Mouse (Mus musculus) ovary, postnatal 10 days (tissue): ENCODE data around the gene Armc2.

Experiments
- DNase-seq: peaks from one replicate; pipeline ENCODE4 v3.0.0; 2022; ENCODE audit warnings: low spot score

The Armc2 gene

DNA sequence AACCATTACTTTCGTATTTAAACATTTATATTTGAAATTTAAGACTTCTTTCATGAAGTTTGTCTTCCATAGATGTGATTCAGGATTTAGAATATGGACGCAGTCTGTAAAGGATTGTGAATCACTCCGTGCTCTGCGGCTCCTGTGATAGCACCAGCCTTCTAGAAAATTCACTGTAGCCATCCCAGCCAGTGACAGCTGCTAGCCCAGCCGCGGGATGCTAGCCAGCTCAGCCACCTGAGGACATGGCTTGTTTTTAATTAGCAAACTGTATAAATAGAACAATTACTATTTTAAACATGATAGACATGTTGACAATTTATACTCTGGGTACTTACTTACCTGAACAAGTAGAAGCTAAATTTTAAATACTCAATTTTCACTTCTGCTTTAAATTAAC, 116.4 kb downstream of the Armc2 start:
- no peak for DNase-seq

GRCm38 (mm10) chr10:41901456-41901855, 116.8 kb downstream of the Armc2 start:
- no peak for DNase-seq

GRCm38 (mm10) chr10:41896865-41897264, 121.4 kb downstream of the Armc2 start:
- no peak for DNase-seq

- no peak for DNase-seq
Observed at GRCm38 (mm10) chr10:41896425-41896824, 121.8 kb downstream of the Armc2 start.

- DNase-seq = no peak
Observed at GRCm38 (mm10) chr10:41893433-41894411, 124.5 kb downstream of the Armc2 start.

GRCm38 (mm10) chr10:41891312-41891711, 126.9 kb downstream of the Armc2 start:
- no peak for DNase-seq

- DNase-seq = no peak
Observed at GRCm38 (mm10) chr10:41890537-41890936, 127.7 kb downstream of the Armc2 start.

- no peak for DNase-seq
Observed at GRCm38 (mm10) chr10:41889566-41889965, 128.7 kb downstream of the Armc2 start.

DNA sequence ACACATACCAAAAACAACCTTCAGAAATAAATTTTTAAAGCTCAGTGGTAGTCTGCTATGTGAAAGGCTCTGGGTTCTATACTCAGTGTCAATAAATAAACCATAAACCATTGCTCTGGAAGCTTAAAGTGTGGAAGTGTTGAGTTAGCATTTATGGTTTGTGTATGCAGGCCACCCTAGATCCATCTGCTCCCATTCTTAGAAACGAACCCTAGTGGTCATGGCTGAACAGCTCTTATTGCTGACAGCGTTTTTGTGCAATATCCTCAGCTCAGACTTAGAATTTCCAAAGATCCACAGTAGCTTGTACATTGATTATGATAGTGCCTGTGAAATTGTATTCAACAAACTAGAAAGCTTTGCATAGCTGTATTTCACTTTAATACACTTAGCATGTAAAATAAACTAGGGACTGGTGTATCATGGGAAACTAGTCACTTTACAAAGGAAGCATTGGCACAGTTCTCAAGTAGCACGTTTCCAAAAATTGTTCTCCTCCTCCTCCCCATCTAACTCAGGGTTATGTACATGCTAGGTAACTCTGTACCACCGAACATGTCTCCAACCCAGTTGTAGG, 129.8 kb downstream of the Armc2 start:
- DNase-seq = no peak

GRCm38 (mm10) chr10:41887080-41887821, 131.0 kb downstream of the Armc2 start:
- peak; percentile 90 for DNase-seq

GRCm38 (mm10) chr10:41883741-41884575, 134.3 kb downstream of the Armc2 start:
- DNase-seq = no peak

DNA sequence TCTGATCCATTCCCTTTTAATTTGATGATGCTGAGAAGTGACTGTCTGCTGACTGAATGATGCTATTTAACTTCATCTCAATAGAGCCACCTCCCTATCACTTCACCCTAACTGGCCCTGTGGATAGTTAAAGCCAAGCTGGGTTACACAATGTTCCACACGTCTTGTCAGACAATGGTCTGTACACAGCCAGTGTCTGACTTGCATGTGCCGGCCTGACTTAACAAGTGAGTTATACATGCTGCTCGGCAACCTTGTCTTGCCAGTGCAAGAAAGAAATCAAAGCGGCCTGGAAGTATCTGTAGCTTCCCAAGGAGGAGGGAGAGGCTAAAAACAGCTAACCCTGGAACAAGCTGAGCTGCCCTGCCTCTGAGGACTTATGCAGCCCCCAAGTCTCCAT, 136.8 kb downstream of the Armc2 start:
- no peak for DNase-seq

- no peak for DNase-seq
Observed at GRCm38 (mm10) chr10:41880777-41881176, 137.5 kb downstream of the Armc2 start.

- no peak for DNase-seq
Observed at GRCm38 (mm10) chr10:41880206-41880605, 138.0 kb downstream of the Armc2 start.

GRCm38 (mm10) chr10:41879675-41880074, 138.6 kb downstream of the Armc2 start:
- DNase-seq = no peak

DNA sequence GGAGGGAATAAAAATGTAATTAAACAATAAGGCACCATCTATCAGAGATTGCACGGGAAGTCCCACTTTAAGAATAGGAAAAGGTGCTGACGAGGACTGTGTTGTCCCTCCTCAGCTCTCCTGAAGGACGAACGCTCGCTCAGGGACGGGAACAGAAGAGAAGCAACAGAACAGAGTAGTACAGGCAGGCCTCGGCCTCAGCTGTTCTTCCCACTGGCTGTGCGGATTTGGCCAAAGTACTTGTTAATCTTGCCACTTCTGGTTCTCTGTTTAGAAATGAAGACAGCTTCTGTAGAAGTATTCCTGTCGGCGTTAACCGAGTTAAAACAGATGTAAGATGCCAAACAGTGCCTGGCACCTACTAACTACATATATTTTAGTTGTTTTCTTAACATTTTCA, 139.9 kb downstream of the Armc2 start:
- no peak for DNase-seq

DNA sequence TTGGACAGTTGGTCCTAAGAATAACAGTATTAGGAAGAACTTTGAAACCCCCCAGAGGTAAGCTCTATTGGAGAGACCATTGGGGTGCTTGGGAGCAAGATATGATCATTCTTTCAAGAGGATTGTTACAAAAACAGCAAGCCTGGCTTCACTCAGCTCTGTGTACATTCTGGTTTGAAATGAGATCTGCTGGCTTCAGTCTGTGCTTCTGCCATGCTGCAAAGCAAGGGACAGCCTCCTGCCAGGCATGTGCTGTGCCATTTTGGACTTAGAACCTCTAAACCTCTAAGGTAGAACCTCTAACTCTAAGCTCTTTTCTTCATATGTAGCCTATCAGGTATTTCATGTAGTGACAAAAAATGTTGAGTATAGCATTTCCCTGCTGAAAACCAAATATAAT, 142.6 kb downstream of the Armc2 start:
- DNase-seq = no peak

DNA sequence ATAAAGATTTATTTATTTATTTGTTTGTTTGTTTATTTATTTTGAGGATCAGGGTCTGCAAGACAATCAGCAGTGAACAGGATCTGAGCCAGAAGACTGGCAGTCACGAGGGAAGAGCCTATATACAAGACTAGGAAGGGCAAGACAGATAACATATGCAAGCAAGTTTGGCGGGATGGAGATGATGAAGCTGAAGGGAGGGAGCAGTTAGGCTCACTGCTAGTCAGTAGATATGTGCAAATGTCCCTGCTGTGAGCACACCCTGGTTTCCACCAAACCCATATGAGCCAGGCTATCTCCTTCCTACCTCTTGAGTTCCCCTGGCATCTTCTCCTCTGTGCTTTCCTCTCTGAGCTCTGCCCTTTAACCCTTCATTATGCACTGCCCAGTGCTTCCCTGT, 146.7 kb downstream of the Armc2 start:
- DNase-seq = no peak

DNA sequence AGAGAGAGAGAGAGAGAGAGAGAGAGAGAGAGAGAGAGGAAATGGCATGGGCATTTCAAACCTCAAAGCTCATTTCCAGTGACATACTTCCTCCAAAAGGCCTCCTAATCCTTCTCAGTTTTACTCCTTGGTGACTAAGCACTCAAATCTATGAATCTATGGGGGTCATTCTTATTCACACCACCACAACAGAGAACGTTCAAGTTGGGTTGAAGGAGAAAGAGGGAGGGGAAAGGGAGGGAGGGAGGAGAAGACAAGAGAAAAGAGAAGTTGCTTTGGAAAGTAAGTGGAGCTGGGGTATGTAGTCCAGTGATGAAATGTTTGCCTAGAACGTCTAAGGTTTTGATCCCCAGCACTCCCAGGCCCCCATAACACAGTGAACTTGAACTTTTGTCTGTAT, 148.1 kb downstream of the Armc2 start:
- no peak for DNase-seq

GRCm38 (mm10) chr10:41867956-41868355, 150.3 kb downstream of the Armc2 start:
- DNase-seq = no peak

- DNase-seq = no peak
Observed at GRCm38 (mm10) chr10:41866838-41867154, 151.4 kb downstream of the Armc2 start.
